Mouse (Mus musculus) bone marrow macrophage, adult 2 months (primary cell): ENCODE data around the gene Cd93.

Experiments
- CTCF ChIP-seq: IDR thresholded peaks from 2 replicates; pipeline ENCODE4 v1.5.1; 2012; ENCODE audit warnings: low read depth, mild to moderate bottlenecking, low read length, moderate library complexity
- POLR2A ChIP-seq: IDR thresholded peaks from 2 replicates; pipeline ENCODE4 v1.6.1; 2012; ENCODE audit warnings: mild to moderate bottlenecking, low read depth, low read length, borderline replicate concordance

- TF ChIP-seq POLR2A (no peak), CTCF (no peak)
Observed at GRCm38 (mm10) chr2:148446446-148446845, 3.1 kb upstream of the Cd93 start.
